Mouse (Mus musculus) liver, adult 2 months (tissue): ENCODE measurements around the gene Kat2a. TPM values are rescaled to one million over a fixed set of nuclear protein-coding genes. Genes with fewer than 3 reads are reported as not detected.

ENCODE experiments used
- DNase-seq: peaks from one replicate; pipeline ENCODE4 v3.0.0-alpha.2; 2011; ENCODE audit warnings: low read depth, low spot score; ENCODE audit errors: extremely low read depth
- H3K27ac ChIP-seq: fragments of 200-500 bp; replicated peaks from 2 replicates; pipeline ENCODE4 v1.5.1; 2012; ENCODE audit warnings: low read depth, mild to moderate bottlenecking, control low read depth, inconsistent platforms, low read length; ENCODE audit not compliant: insufficient read depth
- H3K27me3 ChIP-seq: fragments of 200-500 bp; 2 replicates; pipeline ENCODE4 v1.6.1; 2012; ENCODE audit warnings: mild to moderate bottlenecking, moderate library complexity, low read length, inconsistent platforms; ENCODE audit not compliant: control insufficient read depth, insufficient read depth
- H3K36me3 ChIP-seq: fragments of 200-500 bp; 2 replicates; pipeline ENCODE4 v1.6.1; 2012; ENCODE audit warnings: low read length, inconsistent platforms; ENCODE audit not compliant: control insufficient read depth, insufficient read depth
- H3K4me1 ChIP-seq: fragments of 200-500 bp; 2 replicates; pipeline ENCODE4 v1.6.1; 2011; ENCODE audit warnings: low read length; ENCODE audit not compliant: control insufficient read depth, insufficient read depth
- H3K4me3 ChIP-seq: fragments of 200-500 bp; 2 replicates; pipeline ENCODE4 v1.5.1; 2011; ENCODE audit warnings: low read depth, mild to moderate bottlenecking, control low read depth, low read length, moderate library complexity; ENCODE audit not compliant: insufficient read depth
- H3K79me2 ChIP-seq: fragments of 200-500 bp; 2 replicates; pipeline ENCODE4 v1.6.1; 2012; ENCODE audit warnings: inconsistent platforms, mild to moderate bottlenecking, low read length, moderate library complexity; ENCODE audit not compliant: control insufficient read depth, insufficient read depth
- H3K9ac ChIP-seq: fragments of 200-500 bp; 2 replicates; pipeline ENCODE4 v1.6.1; 2012; ENCODE audit warnings: low read depth, mild to moderate bottlenecking, control low read depth, inconsistent platforms, low read length
- CTCF ChIP-seq: fragments of 200-500 bp; IDR thresholded peaks from 2 replicates; pipeline ENCODE4 v1.5.1; 2011; ENCODE audit warnings: low read depth, low read length, control low read depth
- POLR2A ChIP-seq: fragments of 200-500 bp; IDR thresholded peaks from 2 replicates; pipeline ENCODE4 v1.6.1; 2011; ENCODE audit warnings: low read length, control low read depth; ENCODE audit not compliant: insufficient read depth; ENCODE audit errors: extremely low read depth
- whole genome bisulfite sequencing: fragments of 180-500 bp; shearing (Covaris S2); methylation state at CpG from one replicate; pipeline ENCODE4 v1.1.7; 2018; 5-methylcytosine and 5-hydroxymethylcytosine counted together
- polyA plus RNA-seq: library from polyadenylated mRNA; depleted of rRNA; stranded (reverse); fragments of >200 nt; gene quantifications from 2 replicates; pipeline ENCODE4 v1.2.3, GENCODE M21; 2012
- total RNA-seq: library from RNA; depleted of rRNA; stranded (reverse); fragments of >200 nt; gene quantifications from 2 replicates; pipeline ENCODE4 v1.2.3, GENCODE M21; 2014

The Kat2a gene
- total and polyA plus RNA-seq, 2 experiments, result 3.3 to 18.9 TPM

GRCm38 (mm10) chr11:100718462-100718861 is 6.2 kb upstream of the Kat2a start:
- no peak overlapping the region for H3K4me3 ChIP-seq
- H3K4me1 ChIP-seq, result peaks cover 13% of the 10 kb centered on the region
- TF ChIP-seq CTCF (no peak), POLR2A (no peak)
- H3K36me3 ChIP-seq, result peaks cover 14% of the 10 kb centered on the region
- no peak overlapping the region for H3K27ac ChIP-seq
- WGBS, result 96% methylated on average over 7 of the region's 7 CpGs
- DNase-seq, result no peak
- H3K79me2 ChIP-seq, result peaks cover 12% of the 10 kb centered on the region; the same call in 1 of the 2 replicates
- H3K9ac ChIP-seq, result no peak overlapping the region
- no peaks in the 10 kb centered on the region for H3K27me3 ChIP-seq

DNA sequence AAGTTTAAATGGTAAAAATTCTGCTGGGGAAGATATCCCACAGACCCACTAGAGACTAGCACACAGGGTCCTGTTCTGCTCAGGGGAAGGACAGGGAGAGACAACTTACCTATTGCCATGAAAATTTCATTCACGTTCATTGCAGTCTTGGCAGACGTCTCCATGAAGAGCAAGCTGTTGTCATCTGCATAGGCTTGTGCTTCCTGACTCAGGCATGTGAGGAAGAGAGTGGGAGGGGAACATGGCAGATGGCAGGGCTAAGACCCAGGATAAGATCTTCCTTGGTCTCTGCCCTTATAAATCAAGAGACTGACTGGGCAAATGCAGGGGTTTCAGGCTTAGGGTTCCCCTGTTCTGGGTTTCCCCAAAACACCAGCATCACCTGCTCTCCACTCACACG is 4.4 kb upstream of the Kat2a start:
- Histone ChIP-seq H3K27me3 (no peaks in the 10 kb centered on the region), H3K9ac (no peak overlapping the region), H3K27ac (no peak overlapping the region), H3K79me2 (peaks cover 9% of the 10 kb centered on the region; the same call in 1 of the 2 replicates), H3K4me3 (no peak overlapping the region), H3K36me3 (peaks cover 14% of the 10 kb centered on the region), H3K4me1 (peaks cover 8% of the 10 kb centered on the region)
- DNase-seq, result no peak
- 87% methylated on average over 3 of the region's 3 CpGs for WGBS
- no peak for TF ChIP-seq POLR2A
- no peak for TF ChIP-seq CTCF

DNA sequence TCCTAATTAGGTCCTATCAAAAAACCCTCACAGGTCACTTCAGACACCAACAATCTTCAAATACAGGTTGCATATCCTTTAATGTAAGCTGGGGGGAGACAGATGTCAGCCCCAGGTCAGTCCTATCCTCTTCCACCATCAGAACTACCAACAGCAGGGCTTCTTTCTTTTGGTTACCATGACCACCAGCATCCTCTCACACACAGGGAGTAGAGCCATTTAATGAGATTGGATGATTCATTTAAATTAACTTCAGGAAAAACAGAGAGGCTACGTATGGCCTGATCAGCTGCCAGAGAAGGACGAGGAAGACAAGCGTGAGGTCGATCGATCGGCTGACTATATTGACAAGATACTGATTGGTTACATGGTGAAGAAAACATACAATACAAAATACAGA is 2.7 kb upstream of the Kat2a start:
- Histone ChIP-seq H3K36me3 (peaks cover 14% of the 10 kb centered on the region), H3K4me1 (peaks cover 8% of the 10 kb centered on the region)

GRCm38 (mm10) chr11:100714534-100714915 is 2.3 kb upstream of the Kat2a start:
- 45% methylated on average over 6 of the region's 6 CpGs for WGBS
- Histone ChIP-seq H3K27ac (peak overlapping the region; percentile 53), H3K4me3 (no peak overlapping the region), H3K9ac (0 out of 2 replicates have a peak overlapping the region, but pooled peaks have one; percentile 7), H3K4me1 (peaks cover 5% of the 10 kb centered on the region), H3K79me2 (peaks cover 7% of the 10 kb centered on the region; the same call in 1 of the 2 replicates), H3K36me3 (peaks cover 14% of the 10 kb centered on the region), H3K27me3 (no peaks in the 10 kb centered on the region)
- peak; percentile 59 for DNase-seq
- TF ChIP-seq CTCF (peak; percentile 83), POLR2A (no peak)

More for the DNA sequence above, 2.7 kb upstream of the Kat2a start:
- Histone ChIP-seq H3K27me3 (no peaks in the 10 kb centered on the region), H3K4me3 (no peak overlapping the region), H3K9ac (no peak overlapping the region), H3K79me2 (peaks cover 9% of the 10 kb centered on the region; the same call in 1 of the 2 replicates), H3K27ac (no peak overlapping the region)
- no peak for DNase-seq
- 93% methylated on average over 6 of the region's 6 CpGs for WGBS
- no peak for TF ChIP-seq POLR2A
- TF ChIP-seq CTCF, result no peak

DNA sequence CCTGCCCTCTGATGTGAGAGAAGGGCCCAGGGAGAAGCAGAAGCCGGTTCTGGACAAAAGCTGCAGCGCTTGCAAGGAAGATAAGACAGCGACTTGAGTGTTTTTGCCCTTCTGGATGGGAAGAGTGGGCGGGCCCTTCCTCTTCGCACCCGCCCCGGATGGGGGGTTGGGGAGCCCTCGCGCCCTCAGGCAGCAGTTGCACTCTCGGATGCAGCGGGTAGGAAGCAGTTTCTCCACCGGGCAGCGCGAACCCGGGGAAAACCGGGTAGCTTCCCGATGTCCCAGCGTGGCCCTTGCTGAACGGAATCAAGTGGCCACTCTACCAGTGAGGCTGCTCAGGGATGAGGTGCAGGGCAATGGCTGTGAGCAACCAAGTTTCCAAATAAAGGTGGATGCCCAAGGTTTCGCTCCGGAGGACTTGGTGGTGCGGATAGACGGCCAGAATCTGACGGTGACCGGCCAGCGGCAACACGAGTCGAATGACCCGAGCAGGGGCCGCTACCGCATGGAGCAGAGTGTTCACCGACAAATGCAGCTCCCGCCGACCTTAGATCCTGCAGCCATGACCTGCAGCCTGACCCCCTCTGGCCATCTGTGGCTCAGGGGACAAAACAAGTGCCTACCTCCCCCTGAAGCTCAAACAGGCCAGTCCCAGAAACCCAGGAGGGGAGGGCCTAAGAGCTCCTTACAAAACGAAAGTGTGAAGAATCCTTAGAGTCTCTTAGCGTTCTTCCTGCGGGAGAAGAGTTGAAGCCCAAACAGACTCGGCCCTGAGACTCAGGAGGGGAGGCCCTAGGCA is 1.7 kb upstream of the Kat2a start, which contains the start of gene Hspb9:
Hspb9 (plus strand) TSS at position 116 of the 799 bp plus-strand sequence.
- no peak for DNase-seq
- H3K27ac ChIP-seq, result peak within 1 kb of the TSS; percentile 53
- peaks cover 7% of the 10 kb centered on the region; the same call in 1 of the 2 replicates for H3K79me2 ChIP-seq
- H3K9ac ChIP-seq, result peak within 1 kb of the TSS; percentile 64
- H3K4me3 ChIP-seq, result peak within 1 kb of the TSS; percentile 34
- 39% methylated on average over 38 of the region's 38 CpGs for WGBS
- peaks cover 5% of the 10 kb centered on the region for H3K4me1 ChIP-seq
- TF ChIP-seq CTCF (no peak), POLR2A (peak; percentile 60; the same call in 1 of the 2 replicates)
- H3K27me3 ChIP-seq, result no peaks in the 10 kb centered on the region
- peaks cover 14% of the 10 kb centered on the region for H3K36me3 ChIP-seq

- TF ChIP-seq POLR2A (no peak), CTCF (no peak)
- no peak for DNase-seq
- Histone ChIP-seq H3K27ac (peak overlapping the region; percentile 21), H3K9ac (no peak overlapping the region), H3K36me3 (peaks cover 12% of the 10 kb centered on the region; the same call in 1 of the 2 replicates), H3K79me2 (peaks cover 7% of the 10 kb centered on the region; the same call in 1 of the 2 replicates), H3K4me3 (no peak overlapping the region), H3K27me3 (no peaks in the 10 kb centered on the region), H3K4me1 (peaks cover 5% of the 10 kb centered on the region)
- WGBS, result 76% methylated on average over 4 of the region's 4 CpGs
Measured at GRCm38 (mm10) chr11:100713174-100713573, 909 bp upstream of the Kat2a start.
